Mouse (Mus musculus): ENCODE results near the gene Robo2.
"Not testable (repeated sequence)": the region's sequence is repeated elsewhere in the genome, so short reads cannot be mapped to it uniquely, and the experiment has no call there.

Gene Robo2

GRCm38 (mm10) chr16:74216879-74217415 is 194.7 kb downstream of the Robo2 start:
- peak; percentile 29 for DNase-seq (ENCODE audit: low read depth, low spot score)

- no peak for DNase-seq (ENCODE audit: low read depth, low spot score)
These were observed 195.8 kb downstream of the Robo2 start for GRCm38 (mm10) chr16:74215791-74216190.

- no peak for DNase-seq (ENCODE audit: low read depth, low spot score)
These were observed 210.9 kb downstream of the Robo2 start for GRCm38 (mm10) chr16:74200705-74201104.

GRCm38 (mm10) chr16:74200024-74200703 is 211.5 kb downstream of the Robo2 start:
- no peak for DNase-seq (ENCODE audit: low read depth, low spot score)

- DNase-seq (ENCODE audit: low read depth, low spot score) = no peak
These were observed 218.6 kb downstream of the Robo2 start for GRCm38 (mm10) chr16:74192979-74193554.

GRCm38 (mm10) chr16:74191621-74192020 is 220.0 kb downstream of the Robo2 start:
- DNase-seq (ENCODE audit: low read depth, low spot score) = no peak

GRCm38 (mm10) chr16:74182509-74183113 is 229.0 kb downstream of the Robo2 start:
- no peak for DNase-seq (ENCODE audit: low read depth, low spot score)

GRCm38 (mm10) chr16:74172673-74173072 is 239.0 kb downstream of the Robo2 start:
- DNase-seq (ENCODE audit: low read depth, low spot score) = no peak

- no peak for DNase-seq (ENCODE audit: low read depth, low spot score)
These were observed 242.0 kb downstream of the Robo2 start for GRCm38 (mm10) chr16:74169642-74170041.

GRCm38 (mm10) chr16:74169121-74169520 is 242.5 kb downstream of the Robo2 start:
- no peak for DNase-seq (ENCODE audit: low read depth, low spot score)

- no peak for DNase-seq (ENCODE audit: low read depth, low spot score)
These were observed 243.8 kb downstream of the Robo2 start for GRCm38 (mm10) chr16:74167832-74168231.

- DNase-seq (ENCODE audit: low read depth, low spot score) = no peak
These were observed 249.6 kb downstream of the Robo2 start for GRCm38 (mm10) chr16:74162041-74162440.

GRCm38 (mm10) chr16:74159189-74159588 is 252.4 kb downstream of the Robo2 start:
- no peak for DNase-seq (ENCODE audit: low read depth, low spot score)

GRCm38 (mm10) chr16:74136181-74136580 is 275.4 kb downstream of the Robo2 start:
- DNase-seq (ENCODE audit: low read depth, low spot score) = no peak

- DNase-seq (ENCODE audit: low read depth, low spot score) = no peak
These were observed 278.8 kb downstream of the Robo2 start for GRCm38 (mm10) chr16:74132833-74133232.

GRCm38 (mm10) chr16:74131370-74131769 is 280.3 kb downstream of the Robo2 start:
- no peak for DNase-seq (ENCODE audit: low read depth, low spot score)

- DNase-seq (ENCODE audit: low read depth, low spot score) = no peak
These were observed 283.1 kb downstream of the Robo2 start for GRCm38 (mm10) chr16:74128443-74128983.

- no peak for DNase-seq (ENCODE audit: low read depth, low spot score)
These were observed 298.5 kb downstream of the Robo2 start for GRCm38 (mm10) chr16:74113155-74113554.

GRCm38 (mm10) chr16:74111101-74111500 is 300.5 kb downstream of the Robo2 start:
- DNase-seq (ENCODE audit: low read depth, low spot score) = no peak

GRCm38 (mm10) chr16:74104449-74104848 is 307.2 kb downstream of the Robo2 start:
- DNase-seq (ENCODE audit: low read depth, low spot score) = not testable (repeated sequence)

GRCm38 (mm10) chr16:74092997-74093801 is 318.4 kb downstream of the Robo2 start:
- DNase-seq (ENCODE audit: low read depth, low spot score) = peak; percentile 37

- no peak for DNase-seq (ENCODE audit: low read depth, low spot score)
These were observed 321.7 kb downstream of the Robo2 start for GRCm38 (mm10) chr16:74089951-74090350.
